Mouse (Mus musculus) limb, embryonic 11.5 days (tissue): Measurements from ENCODE around the gene Exoc3l4. TPM values are rescaled to one million over a fixed set of nuclear protein-coding genes. Genes with fewer than 3 reads are reported as not detected.

Experiments
- ATAC-seq: fragments of 200-750 bp; cut with Nextera tagmentation; 2 replicates; pipeline ENCODE4 v1.8.0; 2017; ENCODE audit warnings: low read depth; ENCODE audit not compliant: insufficient number of reproducible peaks, low FRiP score, low TSS enrichment
- DNase-seq: peaks from one replicate; pipeline ENCODE4 v3.0.0-alpha.2; 2015; ENCODE audit warnings: low spot score
- H3K27ac ChIP-seq: fragments of 300-500 bp; sonication (generic); replicated peaks from 2 replicates; pipeline ENCODE4 v1.5.1; 2014; ENCODE audit warnings: low read depth, mild to moderate bottlenecking, low read length
- H3K27me3 ChIP-seq: fragments of 300-500 bp; sonication (generic); 2 replicates; pipeline ENCODE4 v1.6.1; 2014; ENCODE audit warnings: mild to moderate bottlenecking, low read length, mixed read lengths; ENCODE audit not compliant: control insufficient read depth, insufficient read depth
- H3K36me3 ChIP-seq: fragments of 300-500 bp; sonication (generic); 2 replicates; pipeline ENCODE4 v1.6.1; 2014; ENCODE audit warnings: mild to moderate bottlenecking, low read length, moderate library complexity, mixed read lengths; ENCODE audit not compliant: control insufficient read depth, insufficient read depth
- H3K4me1 ChIP-seq: fragments of 300-500 bp; sonication (generic); 2 replicates; pipeline ENCODE4 v1.6.1; 2014; ENCODE audit warnings: low read length, mixed read lengths; ENCODE audit not compliant: control insufficient read depth, insufficient read depth
- H3K4me2 ChIP-seq: fragments of 300-500 bp; sonication (generic); 2 replicates; pipeline ENCODE4 v1.6.1; 2014; ENCODE audit warnings: low read depth, mild to moderate bottlenecking, moderate library complexity; ENCODE audit not compliant: severe bottlenecking
- H3K4me3 ChIP-seq: fragments of 300-500 bp; sonication (generic); 2 replicates; pipeline ENCODE4 v1.5.1; 2014; ENCODE audit warnings: low read depth, low read length
- H3K9ac ChIP-seq: fragments of 300-500 bp; sonication (generic); 2 replicates; pipeline ENCODE4 v1.6.1; 2014; ENCODE audit warnings: mild to moderate bottlenecking, low read length
- H3K9me3 ChIP-seq: fragments of 300-500 bp; sonication (generic); 2 replicates; pipeline ENCODE4 v1.6.1; 2016; ENCODE audit warnings: low read length; ENCODE audit not compliant: control insufficient read depth
- WGBS: fragments of 180-500 bp; shearing (Covaris S2); extraction: QIAGEN DNeasy Blood & Tissue Kit; methylation state at CpG from one replicate; pipeline ENCODE4 v1.1.7; 2014; 5-methylcytosine and 5-hydroxymethylcytosine counted together
- polyA plus RNA-seq: library from polyadenylated mRNA; unstranded; fragments of >200 nt; fragmentation: Nextera tagmentation; extraction: Ambion mirVana; gene quantifications from 2 replicates; pipeline ENCODE4 v1.2.1, GENCODE M21; 2014

The Exoc3l4 gene
- polyA plus RNA-seq, 1 experiment from 2014 or later, result 4.1 TPM

- Histone ChIP-seq H3K4me3 (no peak overlapping the region), H3K9ac (no peak overlapping the region), H3K27ac (no peak overlapping the region), H3K36me3 (no peaks in the 10 kb centered on the region), H3K4me1 (peaks cover 8% of the 10 kb centered on the region; the same call in 1 of the 2 replicates), H3K9me3 (no peaks in the 10 kb centered on the region), H3K27me3 (peaks cover 25% of the 10 kb centered on the region), H3K4me2 (no peak overlapping the region)
- DNase-seq (no peak), ATAC-seq (no peak)
- WGBS, result 50% methylated on average over 8 of the region's 8 CpGs
Measured at GRCm38 (mm10) chr12:111434745-111435327, 18.0 kb downstream of the Exoc3l4 start.

GRCm38 (mm10) chr12:111436170-111436569, 19.4 kb downstream of the Exoc3l4 start:
- H3K4me1 ChIP-seq, result no peaks in the 10 kb centered on the region
- WGBS, result 82% methylated on average over 3 of the region's 3 CpGs
- H3K4me3 ChIP-seq, result no peak overlapping the region
- no peaks in the 10 kb centered on the region for H3K9me3 ChIP-seq
- H3K27ac ChIP-seq, result no peak overlapping the region
- no peak overlapping the region for H3K4me2 ChIP-seq
- no peaks in the 10 kb centered on the region for H3K36me3 ChIP-seq
- peaks cover 14% of the 10 kb centered on the region for H3K27me3 ChIP-seq
- H3K9ac ChIP-seq, result no peak overlapping the region
- no peak for ATAC-seq
- DNase-seq, result no peak

DNA sequence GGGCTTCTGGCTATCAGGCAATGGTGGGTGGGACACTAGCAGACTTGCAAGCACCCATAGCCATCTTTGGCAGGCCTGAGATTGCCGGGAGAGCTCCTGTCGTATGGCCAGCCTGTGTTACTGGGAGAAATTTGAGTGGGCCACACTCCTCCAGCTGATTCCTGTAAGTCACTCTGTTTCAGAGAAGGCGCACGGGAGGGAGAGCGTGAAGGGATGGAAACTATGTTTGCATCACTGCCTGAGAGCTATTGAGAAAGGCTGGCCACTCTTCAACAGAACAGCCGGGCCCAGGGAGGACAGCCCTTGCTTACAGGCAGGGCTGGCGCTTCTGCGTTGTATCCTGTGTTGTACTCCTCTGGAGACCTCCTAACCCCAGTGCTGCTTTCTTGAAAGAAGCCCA, 19.8 kb downstream of the Exoc3l4 start:
- no peaks in the 10 kb centered on the region for H3K36me3 ChIP-seq
- H3K9me3 ChIP-seq, result no peaks in the 10 kb centered on the region
- H3K4me3 ChIP-seq, result no peak overlapping the region
- H3K9ac ChIP-seq, result no peak overlapping the region
- H3K4me2 ChIP-seq, result no peak overlapping the region
- H3K27me3 ChIP-seq, result peaks cover 14% of the 10 kb centered on the region
- no peak overlapping the region for H3K27ac ChIP-seq
- ATAC-seq, result no peak
- no peaks in the 10 kb centered on the region for H3K4me1 ChIP-seq
- DNase-seq, result no peak
- WGBS, result 70% methylated on average over 8 of the region's 8 CpGs

DNA sequence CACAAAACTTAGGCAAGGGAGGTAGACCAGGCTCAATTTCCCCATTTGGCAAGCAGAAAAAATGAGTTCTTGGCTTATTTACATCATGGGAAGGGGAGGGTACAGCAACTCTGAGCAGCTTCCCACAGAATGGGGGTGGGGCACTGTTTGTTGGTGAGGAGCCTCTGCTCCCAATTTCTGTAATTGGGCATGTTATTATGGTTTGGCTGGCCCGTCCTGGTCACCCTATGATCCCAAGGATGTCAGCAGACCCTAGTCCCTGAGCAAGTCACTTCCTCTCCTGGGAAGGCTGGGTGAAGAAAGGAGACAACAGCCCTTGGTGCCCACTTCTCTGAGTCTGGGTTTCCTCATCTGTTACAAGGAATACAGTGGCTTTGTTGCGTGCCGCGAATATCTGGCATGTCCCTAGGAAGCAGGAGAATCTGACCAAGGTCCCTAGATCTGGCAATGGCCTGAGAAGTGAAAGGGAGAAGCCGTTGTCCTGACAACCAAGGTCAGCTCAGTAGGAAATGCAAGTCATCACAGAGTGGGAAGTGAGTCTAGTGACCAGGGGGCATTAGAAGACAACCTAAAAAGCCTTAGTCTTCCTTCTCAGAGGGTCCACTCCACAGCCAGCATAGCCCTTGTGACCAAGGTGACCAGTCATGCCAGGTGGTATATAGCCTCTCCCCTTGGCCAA, 20.5 kb downstream of the Exoc3l4 start:
- 0 out of 2 replicates have a peak, but pooled peaks cover under 1% of the 10 kb centered on the region for H3K4me1 ChIP-seq
- no peak overlapping the region for H3K4me2 ChIP-seq
- H3K27ac ChIP-seq, result no peak overlapping the region
- H3K9me3 ChIP-seq, result no peaks in the 10 kb centered on the region
- no peak for DNase-seq
- ATAC-seq, result no peak
- no peak overlapping the region for H3K4me3 ChIP-seq
- no peak overlapping the region for H3K9ac ChIP-seq
- H3K27me3 ChIP-seq, result peaks cover 18% of the 10 kb centered on the region
- WGBS, result 71% methylated on average over 5 of the region's 5 CpGs
- no peaks in the 10 kb centered on the region for H3K36me3 ChIP-seq

DNA sequence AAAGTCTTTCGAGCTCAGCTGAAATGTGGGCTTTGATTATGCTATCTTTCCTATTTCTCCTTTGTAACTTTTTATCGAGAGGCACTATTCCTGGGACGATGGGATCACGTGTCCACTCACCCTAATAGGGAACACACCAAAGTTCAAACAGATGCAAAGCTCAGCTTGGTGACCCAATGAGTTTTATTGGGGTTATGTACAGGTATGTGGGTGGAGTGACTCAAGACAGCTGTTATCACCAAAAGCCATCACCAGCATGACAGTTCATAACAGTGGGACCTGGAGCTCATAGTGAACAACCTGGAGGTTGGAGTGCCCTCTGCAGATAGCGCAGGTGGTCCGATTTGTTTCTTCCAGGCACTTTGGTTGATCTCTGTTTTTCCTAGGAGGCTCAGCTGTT, 22.0 kb downstream of the Exoc3l4 start:
- 82% methylated on average over 6 of the region's 6 CpGs for WGBS
- Histone ChIP-seq H3K4me2 (no peak overlapping the region), H3K9me3 (no peaks in the 10 kb centered on the region), H3K36me3 (no peaks in the 10 kb centered on the region), H3K4me1 (peaks cover 10% of the 10 kb centered on the region), H3K9ac (no peak overlapping the region), H3K27ac (no peak overlapping the region), H3K27me3 (peaks cover 33% of the 10 kb centered on the region), H3K4me3 (no peak overlapping the region)
- ATAC-seq (no peak), DNase-seq (no peak)

DNA sequence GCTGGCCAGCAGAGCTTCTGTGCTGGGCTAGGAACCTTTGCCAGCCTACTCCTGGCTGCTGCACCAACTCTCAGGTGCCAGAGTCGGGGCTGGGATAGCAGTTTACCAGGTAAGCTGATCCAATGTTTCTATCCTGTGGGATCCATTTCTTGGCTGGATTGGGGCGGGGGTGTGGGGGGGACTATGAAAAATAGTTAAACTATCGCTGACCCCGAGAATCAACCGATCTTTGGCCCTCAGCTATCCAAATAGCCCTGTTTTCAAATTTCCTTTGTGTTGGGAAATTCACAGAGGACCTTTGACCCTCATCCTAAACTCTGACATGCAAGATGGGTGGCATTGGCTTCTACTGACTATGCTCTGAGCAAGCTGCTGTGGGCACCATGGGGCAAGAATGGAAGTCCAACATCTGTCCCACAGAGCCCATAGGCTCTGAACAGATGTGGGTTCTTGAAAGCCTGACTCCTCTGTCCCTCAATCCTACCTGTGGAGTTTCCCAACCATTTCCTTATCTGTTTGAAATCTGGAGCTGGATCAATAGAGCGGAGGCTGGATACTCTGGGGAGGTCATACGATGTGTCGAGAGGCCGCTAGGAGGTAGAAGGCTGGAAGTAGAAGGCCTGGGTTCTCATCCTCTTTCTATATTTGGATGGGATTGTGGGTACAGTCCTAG, 24.0 kb downstream of the Exoc3l4 start:
- ATAC-seq, result no peak
- peaks cover 12% of the 10 kb centered on the region for H3K4me1 ChIP-seq
- H3K27me3 ChIP-seq, result peaks cover 51% of the 10 kb centered on the region
- no peak overlapping the region for H3K4me2 ChIP-seq
- no peaks in the 10 kb centered on the region for H3K9me3 ChIP-seq
- 91% methylated on average over 9 of the region's 9 CpGs for WGBS
- H3K36me3 ChIP-seq, result no peaks in the 10 kb centered on the region
- DNase-seq, result no peak
- H3K9ac ChIP-seq, result no peak overlapping the region
- H3K4me3 ChIP-seq, result no peak overlapping the region
- no peak overlapping the region for H3K27ac ChIP-seq

DNA sequence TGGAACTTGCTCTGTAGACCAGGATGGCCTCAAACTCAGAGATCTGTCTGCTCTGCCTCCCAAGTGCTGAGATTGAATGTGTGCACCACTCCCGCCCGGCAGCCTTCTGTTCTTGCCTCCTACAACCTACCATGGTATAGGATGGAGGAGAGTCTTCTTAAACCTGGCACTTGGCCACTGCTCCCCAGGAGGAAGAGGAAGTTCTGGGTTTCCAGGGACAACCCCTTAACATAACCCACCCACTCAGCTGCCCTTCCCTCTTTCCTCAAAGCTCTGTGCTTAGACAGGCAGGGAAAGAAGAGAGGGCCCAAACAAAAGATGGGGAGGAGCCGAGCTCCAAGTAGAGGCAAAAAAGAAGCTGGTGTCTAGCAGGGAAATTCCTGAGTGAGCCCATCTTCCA, 24.7 kb downstream of the Exoc3l4 start:
- no peak for ATAC-seq
- 60% methylated on average over 3 of the region's 3 CpGs for WGBS
- Histone ChIP-seq H3K9me3 (no peaks in the 10 kb centered on the region), H3K36me3 (no peaks in the 10 kb centered on the region; the same call in 1 of the 2 replicates), H3K4me1 (peaks cover 12% of the 10 kb centered on the region), H3K9ac (no peak overlapping the region), H3K4me2 (no peak overlapping the region), H3K4me3 (no peak overlapping the region), H3K27me3 (peaks cover 58% of the 10 kb centered on the region), H3K27ac (no peak overlapping the region)
- no peak for DNase-seq

GRCm38 (mm10) chr12:111442309-111443010, 25.6 kb downstream of the Exoc3l4 start, which contains the start of gene Tnfaip2:
Gene Tnfaip2 (plus strand): TSS chr12:111442469.
- Histone ChIP-seq H3K4me1 (peaks cover 12% of the 10 kb centered on the region), H3K27me3 (peaks cover 67% of the 10 kb centered on the region), H3K9me3 (no peaks in the 10 kb centered on the region), H3K4me3 (peak within 1 kb of the TSS; percentile 39), H3K27ac (no peak within 1 kb of the TSS), H3K9ac (no peak within 1 kb of the TSS), H3K36me3 (no peaks in the 10 kb centered on the region; the same call in 1 of the 2 replicates), H3K4me2 (peak within 1 kb of the TSS; percentile 70)
- ATAC-seq (peak; percentile 72), DNase-seq (peak; percentile 81)
- under 1% methylated on average over 48 of the region's 48 CpGs for WGBS
